Mouse (Mus musculus): ENCODE measurements around the gene Phactr1. TPM values are rescaled to one million over a fixed set of nuclear protein-coding genes. Genes with fewer than 3 reads are reported as not detected.
A peak's percentile ranks its signal among the peaks of the same experiment; 100 is the strongest.

Gene Phactr1
- polyA plus RNA-seq, 1 experiment from 2014 or later, result 17.1 TPM

DNA sequence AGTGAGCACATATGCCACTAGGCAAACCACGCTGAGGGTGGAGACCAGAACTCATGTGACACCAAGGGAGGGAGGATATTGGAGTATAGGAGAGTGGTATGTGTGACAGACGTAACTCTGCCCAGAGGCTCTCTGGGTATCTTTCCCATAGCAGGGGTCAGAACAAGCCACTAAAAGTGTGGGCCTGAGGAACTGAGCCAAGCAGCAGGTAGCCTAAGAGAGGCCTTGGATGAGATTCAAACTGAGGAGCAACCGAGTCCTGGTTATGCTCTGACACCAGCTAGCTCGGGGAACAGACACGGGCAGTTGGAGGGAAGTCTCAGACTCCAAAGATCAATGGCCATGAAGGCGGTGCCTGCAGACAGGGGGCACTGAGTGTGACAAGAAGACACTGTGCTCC is 395.0 kb downstream of the Phactr1 start:
- Histone ChIP-seq H3K9me3 (replicated peaks) (no peaks in the 10 kb centered on the region), H3K4me2 (replicated peaks) (no peak overlapping the region), H3K4me3 (replicated peaks) (no peak overlapping the region), H3K9ac (no peak overlapping the region), H3K27ac (replicated peaks) (no peak overlapping the region), H3K36me3 (no peaks in the 10 kb centered on the region), H3K4me1 (no peaks in the 10 kb centered on the region), H3K27me3 (no peaks in the 10 kb centered on the region)
- no peak for ATAC-seq (ENCODE audit: insufficient number of reproducible peaks, low FRiP score, low TSS enrichment, low read depth)
- WGBS, result 69% methylated on average over 6 of the region's 6 CpGs

DNA sequence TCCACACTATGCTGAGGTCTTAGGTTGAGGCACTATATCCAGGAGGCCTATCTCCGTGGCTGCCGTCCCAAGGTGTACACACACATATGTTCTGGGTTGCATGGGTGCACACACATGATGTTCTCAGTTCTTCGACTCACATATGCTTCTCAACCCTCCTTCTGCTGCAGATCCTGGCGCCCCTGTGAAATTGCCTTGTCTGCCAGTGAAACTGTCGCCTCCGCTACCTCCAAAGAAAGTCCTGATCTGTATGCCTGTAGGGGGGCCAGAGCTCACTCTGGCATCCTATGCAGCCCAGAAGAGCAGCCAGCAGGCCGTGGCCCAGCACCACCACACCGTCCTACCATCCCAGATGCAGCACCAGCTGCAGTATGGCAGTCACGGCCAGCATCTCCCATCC is 397.1 kb downstream of the Phactr1 start:
- H3K36me3 ChIP-seq, result no peaks in the 10 kb centered on the region
- 88% methylated on average over 9 of the region's 9 CpGs for whole genome bisulfite sequencing
- H3K9ac ChIP-seq, result no peak overlapping the region
- H3K27me3 ChIP-seq, result no peaks in the 10 kb centered on the region
- no peak overlapping the region for H3K4me2 ChIP-seq (replicated peaks)
- H3K4me1 ChIP-seq, result no peaks in the 10 kb centered on the region
- no peak overlapping the region for H3K27ac ChIP-seq (replicated peaks)
- no peak overlapping the region for H3K4me3 ChIP-seq (replicated peaks)
- no peak for ATAC-seq (ENCODE audit: insufficient number of reproducible peaks, low FRiP score, low TSS enrichment, low read depth)
- no peaks in the 10 kb centered on the region for H3K9me3 ChIP-seq (replicated peaks)

DNA sequence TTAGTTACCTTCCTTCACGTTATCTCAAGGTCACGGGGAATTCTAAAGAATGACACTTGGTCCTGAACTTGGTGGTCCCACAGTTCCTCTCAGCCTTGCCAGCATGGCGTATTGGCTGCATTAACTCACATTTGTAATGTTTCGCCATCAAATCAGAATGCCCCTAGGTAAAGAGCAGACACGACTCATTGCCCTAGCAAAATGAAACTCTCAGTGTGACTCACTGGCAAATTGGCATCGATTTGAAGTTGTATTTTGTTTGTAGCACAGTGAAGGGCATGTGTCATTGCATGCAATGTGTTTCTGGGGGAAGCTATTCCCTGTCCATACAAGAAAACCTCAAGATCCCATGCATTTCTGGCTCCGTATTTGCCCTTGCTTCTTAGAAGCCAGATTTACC is 404.8 kb downstream of the Phactr1 start:
- Histone ChIP-seq H3K27ac (replicated peaks) (no peak overlapping the region), H3K9me3 (replicated peaks) (no peaks in the 10 kb centered on the region), H3K27me3 (no peaks in the 10 kb centered on the region), H3K4me3 (replicated peaks) (no peak overlapping the region), H3K9ac (no peak overlapping the region), H3K4me2 (replicated peaks) (no peak overlapping the region), H3K4me1 (no peaks in the 10 kb centered on the region), H3K36me3 (no peaks in the 10 kb centered on the region)
- no peak for ATAC-seq (ENCODE audit: insufficient number of reproducible peaks, low FRiP score, low TSS enrichment, low read depth)
- WGBS, result 77% methylated on average over 7 of the region's 7 CpGs

DNA sequence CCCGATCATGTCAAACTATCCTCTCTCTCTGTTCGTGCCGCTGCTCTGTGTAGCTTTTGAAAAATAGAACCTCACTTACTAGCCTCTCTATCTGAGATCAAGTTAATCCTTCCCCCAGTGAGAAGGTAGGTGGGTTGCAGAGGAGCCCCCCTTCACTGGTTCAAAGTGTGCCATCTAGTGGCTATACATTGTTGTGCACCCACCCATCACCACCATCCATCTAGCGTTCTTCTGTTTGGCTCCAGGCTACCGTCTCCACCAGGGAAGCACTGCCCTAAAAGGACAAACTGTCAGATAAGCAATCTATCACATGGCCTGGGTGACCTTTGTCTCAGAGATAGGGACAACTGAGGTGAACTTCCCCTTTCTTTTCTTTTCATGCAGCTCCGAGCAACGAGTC is 413.9 kb downstream of the Phactr1 start:
- Histone ChIP-seq H3K4me3 (replicated peaks) (no peak overlapping the region), H3K36me3 (no peaks in the 10 kb centered on the region), H3K4me1 (no peaks in the 10 kb centered on the region), H3K27ac (replicated peaks) (no peak overlapping the region), H3K9ac (no peak overlapping the region), H3K27me3 (no peaks in the 10 kb centered on the region), H3K9me3 (replicated peaks) (no peaks in the 10 kb centered on the region), H3K4me2 (replicated peaks) (no peak overlapping the region)
- ATAC-seq (ENCODE audit: insufficient number of reproducible peaks, low FRiP score, low TSS enrichment, low read depth), result no peak
- 48% methylated on average over 7 of the region's 7 CpGs for WGBS

DNA sequence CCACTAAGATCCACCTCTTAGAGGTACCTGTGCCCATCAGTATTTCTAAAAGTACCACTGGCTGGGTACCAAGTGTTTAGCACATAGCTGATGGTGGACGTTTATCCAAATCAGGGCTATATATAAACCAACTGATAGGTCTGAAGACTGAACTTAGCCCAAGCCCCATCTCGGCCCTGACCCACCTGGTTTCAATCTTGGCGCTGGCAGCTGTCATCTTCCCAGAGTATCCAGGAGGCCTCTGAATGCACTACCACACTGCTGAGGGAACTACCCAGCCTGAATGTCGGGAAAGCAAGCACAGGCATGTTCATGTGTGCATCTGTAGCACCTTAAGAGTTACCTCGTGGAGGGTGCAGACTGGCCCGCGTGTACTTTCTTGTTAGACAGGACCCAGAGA is 422.5 kb downstream of the Phactr1 start:
- H3K36me3 ChIP-seq, result no peaks in the 10 kb centered on the region
- no peak for ATAC-seq (ENCODE audit: insufficient number of reproducible peaks, low FRiP score, low TSS enrichment, low read depth)
- 42% methylated on average over 7 of the region's 7 CpGs for whole genome bisulfite sequencing

DNA sequence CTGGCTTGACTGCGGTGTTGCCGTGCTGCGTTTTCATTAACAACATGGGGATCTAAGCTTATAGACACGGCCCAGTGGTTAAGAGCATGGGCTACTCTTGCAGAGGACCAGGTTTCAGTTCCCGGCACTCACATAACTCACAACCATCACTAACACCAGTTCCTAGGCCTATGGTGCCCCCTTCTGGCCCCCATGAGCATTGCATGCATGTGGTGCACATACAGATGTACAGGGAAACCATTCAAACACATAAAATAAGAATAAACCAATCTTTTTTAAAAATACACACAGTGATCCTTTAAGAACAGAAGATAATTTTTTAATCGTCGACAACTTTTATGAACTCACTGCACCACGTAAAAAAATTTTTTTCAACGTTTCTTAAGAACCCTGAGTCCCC is 424.1 kb downstream of the Phactr1 start:
- no peak overlapping the region for H3K9ac ChIP-seq
- WGBS, result 94% methylated on average over 9 of the region's 9 CpGs
- no peak overlapping the region for H3K4me2 ChIP-seq (replicated peaks)
- H3K36me3 ChIP-seq, result no peaks in the 10 kb centered on the region
- H3K9me3 ChIP-seq (replicated peaks), result no peaks in the 10 kb centered on the region; the same call in 1 of the 2 replicates
- no peak overlapping the region for H3K27ac ChIP-seq (replicated peaks)
- no peak for ATAC-seq (ENCODE audit: insufficient number of reproducible peaks, low FRiP score, low TSS enrichment, low read depth)
- H3K27me3 ChIP-seq, result no peaks in the 10 kb centered on the region
- no peak overlapping the region for H3K4me3 ChIP-seq (replicated peaks)
- H3K4me1 ChIP-seq, result no peaks in the 10 kb centered on the region

More for the DNA sequence above, 422.5 kb downstream of the Phactr1 start:
- no peak overlapping the region for H3K4me3 ChIP-seq (replicated peaks)
- H3K9me3 ChIP-seq (replicated peaks), result no peaks in the 10 kb centered on the region; the same call in 1 of the 2 replicates
- no peak overlapping the region for H3K27ac ChIP-seq (replicated peaks)
- H3K4me1 ChIP-seq, result no peaks in the 10 kb centered on the region
- H3K4me2 ChIP-seq (replicated peaks), result no peak overlapping the region
- no peaks in the 10 kb centered on the region for H3K27me3 ChIP-seq
- H3K9ac ChIP-seq, result no peak overlapping the region

DNA sequence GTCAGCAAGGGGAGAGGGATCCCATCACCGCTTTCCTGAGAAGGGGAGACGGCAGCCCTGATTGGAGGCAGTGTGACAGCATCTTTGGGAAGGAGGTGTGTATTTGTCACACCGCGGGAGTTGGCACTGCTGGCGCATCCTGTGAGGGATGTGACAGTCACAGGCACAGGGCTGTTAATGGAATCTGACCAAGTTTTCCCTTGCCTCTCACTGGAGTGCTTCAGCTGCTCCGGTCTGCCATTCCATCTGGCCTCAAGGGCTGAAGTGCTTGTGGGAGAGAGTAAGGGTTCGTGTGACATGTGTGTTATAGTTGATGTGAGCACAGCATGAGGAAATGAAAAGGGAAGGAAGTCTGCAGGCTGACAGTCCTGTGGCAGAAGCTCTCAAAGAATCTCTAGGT is 431.9 kb downstream of the Phactr1 start:
- ATAC-seq (ENCODE audit: insufficient number of reproducible peaks, low FRiP score, low TSS enrichment, low read depth), result no peak
- Histone ChIP-seq H3K4me1 (no peaks in the 10 kb centered on the region), H3K27me3 (no peaks in the 10 kb centered on the region), H3K9ac (no peak overlapping the region), H3K9me3 (replicated peaks) (no peaks in the 10 kb centered on the region), H3K27ac (replicated peaks) (no peak overlapping the region), H3K36me3 (no peaks in the 10 kb centered on the region), H3K4me3 (replicated peaks) (no peak overlapping the region), H3K4me2 (replicated peaks) (no peak overlapping the region)
- WGBS, result 56% methylated on average over 7 of the region's 7 CpGs

DNA sequence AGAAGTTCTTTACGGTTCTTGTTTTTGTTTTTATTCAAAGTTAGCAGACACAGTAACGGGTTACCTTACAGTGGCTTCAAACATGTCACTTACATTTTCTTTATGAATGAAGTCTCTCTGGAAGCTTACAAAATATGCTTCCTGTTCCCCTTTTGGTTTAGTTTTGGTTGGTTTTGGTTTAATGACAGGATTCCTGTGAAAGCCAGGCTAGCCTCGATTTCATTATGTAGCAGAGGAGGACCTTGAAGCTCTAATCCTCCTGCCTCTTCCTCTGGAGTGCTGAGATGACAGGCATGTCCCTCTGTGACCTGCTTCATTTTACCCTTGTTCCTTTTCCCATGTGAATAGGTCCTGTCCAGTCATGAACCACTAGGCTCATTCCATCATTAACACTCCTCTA is 432.3 kb downstream of the Phactr1 start:
- 65% methylated on average over 3 of the region's 3 CpGs for WGBS
- H3K9ac ChIP-seq, result no peak overlapping the region
- no peaks in the 10 kb centered on the region for H3K9me3 ChIP-seq (replicated peaks)
- no peaks in the 10 kb centered on the region for H3K27me3 ChIP-seq
- H3K36me3 ChIP-seq, result no peaks in the 10 kb centered on the region
- no peak overlapping the region for H3K27ac ChIP-seq (replicated peaks)
- no peak overlapping the region for H3K4me2 ChIP-seq (replicated peaks)
- ATAC-seq (ENCODE audit: insufficient number of reproducible peaks, low FRiP score, low TSS enrichment, low read depth), result no peak
- H3K4me3 ChIP-seq (replicated peaks), result no peak overlapping the region
- H3K4me1 ChIP-seq, result no peaks in the 10 kb centered on the region

DNA sequence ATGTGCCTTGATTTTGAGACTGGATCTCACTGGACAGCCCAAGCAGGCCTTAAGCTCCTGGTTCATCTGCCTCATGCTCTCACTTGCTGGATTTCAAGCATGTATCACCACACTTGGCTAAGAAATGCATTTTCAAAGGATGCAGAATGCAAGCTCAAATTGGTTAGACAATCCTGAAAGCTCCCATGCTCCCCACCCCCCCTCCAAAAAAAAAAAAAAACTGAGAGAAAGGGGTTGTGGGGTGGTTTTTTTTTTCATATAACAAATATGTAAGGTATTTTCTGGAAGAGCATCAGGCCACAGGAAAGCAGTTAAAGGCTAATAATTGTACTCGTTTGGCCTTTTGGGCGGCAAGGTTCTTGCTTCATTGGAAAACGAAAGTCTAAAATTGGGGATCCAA is 432.7 kb downstream of the Phactr1 start:
- no peaks in the 10 kb centered on the region for H3K27me3 ChIP-seq
- H3K9me3 ChIP-seq (replicated peaks), result no peaks in the 10 kb centered on the region
- H3K9ac ChIP-seq, result no peak overlapping the region
- no peak overlapping the region for H3K4me2 ChIP-seq (replicated peaks)
- H3K36me3 ChIP-seq, result no peaks in the 10 kb centered on the region
- H3K4me1 ChIP-seq, result no peaks in the 10 kb centered on the region
- no peak overlapping the region for H3K4me3 ChIP-seq (replicated peaks)
- 87% methylated on average over 3 of the region's 3 CpGs for WGBS
- H3K27ac ChIP-seq (replicated peaks), result no peak overlapping the region
- ATAC-seq (ENCODE audit: insufficient number of reproducible peaks, low FRiP score, low TSS enrichment, low read depth), result no peak

DNA sequence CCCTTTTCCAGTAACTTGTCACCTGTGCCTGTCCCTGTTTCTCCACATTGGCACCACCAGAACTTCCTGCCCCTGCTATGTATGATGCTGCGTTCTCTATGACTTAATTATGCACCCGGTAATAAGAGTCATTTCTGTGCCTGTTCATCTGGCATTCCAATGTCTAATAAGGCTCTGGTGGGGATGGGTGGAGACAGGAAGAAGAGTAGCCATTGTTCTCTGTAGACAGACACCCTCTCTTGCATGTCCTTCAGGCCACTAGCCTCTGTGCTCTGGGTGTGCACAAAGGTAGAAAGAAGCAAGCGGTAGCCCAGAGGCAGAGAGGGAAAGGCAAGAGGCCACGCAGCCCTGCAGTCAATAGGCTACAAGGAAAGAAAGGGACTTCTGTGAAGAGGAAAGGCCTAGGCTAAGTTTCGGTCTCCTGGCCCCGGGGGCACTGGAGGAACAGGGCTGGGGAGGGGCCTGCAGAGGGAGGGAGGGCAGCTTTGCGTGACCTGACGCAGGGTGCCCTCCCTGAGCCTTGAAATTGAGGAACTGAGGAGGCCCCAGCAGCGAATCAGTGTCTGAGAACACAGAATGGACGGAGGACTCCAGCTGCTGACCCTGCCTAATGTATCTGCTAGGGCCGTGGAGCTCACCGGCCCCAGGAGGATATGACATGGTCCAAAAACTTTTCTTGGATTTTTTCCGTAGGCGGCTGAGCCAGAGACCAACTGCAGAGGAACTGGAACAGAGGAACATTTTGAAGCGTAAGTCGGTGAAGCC is 442.1 kb downstream of the Phactr1 start:
- Histone ChIP-seq H3K4me1 (peaks cover 24% of the 10 kb centered on the region), H3K27ac (replicated peaks) (no peak overlapping the region), H3K9me3 (replicated peaks) (no peaks in the 10 kb centered on the region), H3K36me3 (no peaks in the 10 kb centered on the region), H3K4me3 (replicated peaks) (no peak overlapping the region), H3K4me2 (replicated peaks) (0 out of 2 replicates have a peak overlapping the region, but pooled peaks have one; percentile 2), H3K9ac (no peak overlapping the region), H3K27me3 (no peaks in the 10 kb centered on the region)
- no peak for ATAC-seq (ENCODE audit: insufficient number of reproducible peaks, low FRiP score, low TSS enrichment, low read depth)
- 40% methylated on average over 16 of the region's 16 CpGs for WGBS

DNA sequence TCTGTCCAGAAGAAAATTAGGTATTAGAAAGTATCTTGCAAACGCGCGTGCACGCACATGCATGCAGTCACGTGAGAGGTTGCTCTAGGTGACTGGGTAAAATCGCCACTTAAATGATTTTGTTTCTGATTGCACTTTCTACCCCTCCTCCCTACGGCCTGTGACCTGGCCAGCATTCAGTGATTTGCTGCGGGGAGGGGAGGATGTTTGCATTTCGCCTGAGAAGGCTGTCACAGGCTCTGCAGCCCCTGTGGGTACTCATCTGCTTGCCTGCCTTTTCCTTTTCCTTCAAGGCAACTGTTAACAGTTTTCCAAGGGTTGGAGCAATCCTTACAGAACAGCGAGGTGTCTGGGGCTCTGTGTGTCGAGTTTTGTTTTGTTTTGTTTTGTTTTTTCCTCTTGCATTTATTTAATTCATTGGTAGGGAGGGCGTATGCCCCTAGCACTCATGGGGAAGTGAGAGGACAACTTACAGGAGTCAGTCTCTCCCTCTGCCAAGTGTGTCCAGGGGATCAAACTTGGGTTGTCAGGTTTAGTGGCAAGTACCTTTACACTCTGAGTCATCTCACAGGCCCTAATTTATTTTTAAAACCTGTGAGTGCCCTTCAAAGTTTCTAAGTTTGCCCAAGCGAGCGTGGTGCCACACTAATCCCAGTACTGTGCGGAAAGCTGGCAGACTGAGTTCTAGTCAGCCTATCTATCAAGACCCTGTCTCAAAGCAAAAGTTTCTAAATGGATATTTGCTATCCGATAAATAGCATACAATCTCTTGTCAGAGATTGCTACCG is 443.7 kb downstream of the Phactr1 start:
- peak overlapping the region; percentile 17 for H3K4me2 ChIP-seq (replicated peaks)
- no peak overlapping the region for H3K27ac ChIP-seq (replicated peaks)
- 33% methylated on average over 17 of the region's 17 CpGs for WGBS
- ATAC-seq (ENCODE audit: insufficient number of reproducible peaks, low FRiP score, low TSS enrichment, low read depth), result no peak
- no peaks in the 10 kb centered on the region for H3K27me3 ChIP-seq
- no peak overlapping the region for H3K9ac ChIP-seq
- no peak overlapping the region for H3K4me3 ChIP-seq (replicated peaks)
- peaks cover 24% of the 10 kb centered on the region for H3K4me1 ChIP-seq
- no peaks in the 10 kb centered on the region for H3K36me3 ChIP-seq
- H3K9me3 ChIP-seq (replicated peaks), result no peaks in the 10 kb centered on the region
